In the genomic region with DNA sequence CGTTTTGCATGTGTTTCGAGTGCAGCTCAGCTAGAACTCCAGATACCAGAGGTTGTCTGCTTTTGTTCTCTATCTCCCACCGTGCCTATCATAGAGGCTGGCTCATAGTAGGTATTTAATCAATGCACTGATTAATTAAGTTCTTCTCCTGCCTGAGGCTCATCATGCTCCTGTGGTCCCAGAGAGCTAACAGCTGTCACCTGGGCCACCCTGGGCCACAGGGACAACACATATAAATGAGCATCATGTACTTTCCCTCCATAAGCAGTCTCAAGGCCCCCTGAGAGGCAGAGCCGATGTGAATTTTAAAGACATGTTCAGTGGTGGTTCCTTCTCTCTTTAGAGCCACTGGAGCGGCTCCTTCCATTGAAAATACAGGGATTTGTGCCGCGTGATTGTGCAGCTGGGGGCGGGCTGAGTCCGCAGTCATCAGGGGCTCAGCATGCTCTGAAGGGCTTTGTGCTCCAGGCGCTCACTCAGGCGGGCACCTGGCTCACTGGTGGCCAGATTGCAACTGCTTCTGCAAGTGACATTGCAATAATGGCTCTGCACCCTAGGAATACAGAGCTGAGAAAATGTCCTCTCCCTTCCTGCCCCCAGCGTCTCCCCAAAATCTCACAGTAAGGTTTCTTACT, we compare ENCODE assay signal across 10 mouse cellular contexts.
DNase-seq lines count a peak whose midpoint lies in the region; ATAC-seq lines count a peak whose summit lies in the region.
"Had no signal": no experiment of that assay in that cellular context is flagged by ENCODE, and none has a peak within 500 bp of the region (broad histone marks: within the 10 kb centered on the region; RNA-seq: fewer than 3 reads in every experiment).

No protein-coding gene starts in this region.

- H3K4me3 ChIP-seq in forebrain, embryonic 11.5 days (ENCODE audit: low read depth, low read length), result no peak overlapping the region
- H3K4me3 ChIP-seq in limb, embryonic 10.5 days, result no peak overlapping the region

- no peaks in the 10 kb centered on the region for H3K27me3 ChIP-seq in forebrain, embryonic 11.5 days (ENCODE audit: control insufficient read depth, insufficient read depth, low read length)
- H3K27me3 ChIP-seq in limb, embryonic 10.5 days (ENCODE audit: low read depth, poor library complexity, severe bottlenecking), result peaks cover 66% of the 10 kb centered on the region

- peak overlapping the region; percentile 76 for H3K27ac ChIP-seq in forebrain, embryonic 11.5 days (ENCODE audit: low read depth, low read length)
- H3K27ac ChIP-seq in limb, embryonic 10.5 days, result no peak overlapping the region

- H3K9me3 ChIP-seq in forebrain, embryonic 11.5 days (ENCODE audit: control insufficient read depth, low read length), result no peaks in the 10 kb centered on the region
- no peaks in the 10 kb centered on the region for H3K9me3 ChIP-seq in limb, embryonic 10.5 days (replicated peaks)

- no peaks in the 10 kb centered on the region for H3K36me3 ChIP-seq in forebrain, embryonic 11.5 days (ENCODE audit: control insufficient read depth, insufficient read depth, low read length)
- no peaks in the 10 kb centered on the region for H3K36me3 ChIP-seq in limb, embryonic 10.5 days

- peaks cover 20% of the 10 kb centered on the region for H3K4me1 ChIP-seq in forebrain, embryonic 11.5 days (replicated peaks; ENCODE audit: control insufficient read depth, insufficient read depth, low read length)
- H3K4me1 ChIP-seq in limb, embryonic 10.5 days, result peaks cover 20% of the 10 kb centered on the region

- 6% methylated on average over 12 of the region's 12 CpGs for WGBS in forebrain, embryonic 11.5 days
- 60% methylated on average over 12 of the region's 12 CpGs for WGBS in limb, embryonic 10.5 days

- no peak overlapping the region; the same call in 1 of the 2 replicates for H3K9ac ChIP-seq in forebrain, embryonic 11.5 days (ENCODE audit: low read length)

- peak overlapping the region; percentile 33 for H3K4me2 ChIP-seq in forebrain, embryonic 11.5 days (ENCODE audit: low read depth, low read length, severe bottlenecking)

- DNase-seq in layer of hippocampus, adult 9-11 months, result peak; percentile 14
- DNase-seq in layer of hippocampus, adult 8-10 months (ENCODE audit: low spot score in 2 of 2), result no peak
- peak; percentile 88 for DNase-seq in forebrain, embryonic 11.5 days (ENCODE audit: low spot score)
- DNase-seq in limb, embryonic 10.5 days (ENCODE audit: low spot score), result peak; percentile 38
- DNase-seq in retina, embryonic 14.5 days (ENCODE audit: low spot score), result peak; percentile 76
- DNase-seq in cerebellum, adult 8-10 months, result no peak
- no peak for DNase-seq in urinary bladder, postnatal 4 days (ENCODE audit: low spot score in 2 of 2)
- DNase-seq: adrenal gland, adult 8-10 months; kidney, adult 9 months had no signal

- ATAC-seq in forebrain, embryonic 11.5 days (replicated peaks; ENCODE audit: low FRiP score), result peak; percentile 87
- ATAC-seq in erythroblast, adult 5-6 weeks (replicated peaks; ENCODE audit: low FRiP score, poor library complexity, severe bottlenecking), result no peak

Comparison
In these comparisons a context has a peak if more than half of its experiments do, and no peak if none do; other contexts are left out.
1. DNase-seq: peak in layer of hippocampus, adult 9-11 months (single experiment), forebrain, embryonic 11.5 days (single experiment), limb, embryonic 10.5 days (single experiment) and retina, embryonic 14.5 days (single experiment); none in layer of hippocampus, adult 8-10 months (0 of 2), cerebellum, adult 8-10 months (single experiment) and urinary bladder, postnatal 4 days (0 of 2).